Mouse (Mus musculus) liver, postnatal 0 days (tissue): Measurements from ENCODE around the gene Tigar. TPM values are rescaled to one million over a fixed set of nuclear protein-coding genes. Genes with fewer than 3 reads are reported as not detected.

ENCODE experiments used
- ATAC-seq: fragments of 200-750 bp; cut with Nextera tagmentation; 2 replicates; pipeline ENCODE4 v1.8.0; 2017; ENCODE audit warnings: mild to moderate bottlenecking, moderate library complexity
- DNase-seq: peaks from one replicate; pipeline ENCODE4 v3.0.0-alpha.2; 2016
- H3K27ac ChIP-seq: fragments of 300-500 bp; sonication (generic); 2 replicates; pipeline ENCODE4 v1.5.1; 2014; ENCODE audit warnings: antibody characterized with exemption, moderate library complexity, mild to moderate bottlenecking, low read depth
- H3K27me3 ChIP-seq: fragments of 300-500 bp; sonication (generic); 2 replicates; pipeline ENCODE4 v1.6.1; 2014; ENCODE audit warnings: low read length, control low read depth, mixed read lengths; ENCODE audit not compliant: insufficient read depth
- H3K36me3 ChIP-seq: fragments of 300-500 bp; sonication (generic); replicated peaks from 2 replicates; pipeline ENCODE4 v1.6.1; 2014; ENCODE audit warnings: mild to moderate bottlenecking, control low read depth, low read length, moderate library complexity, mixed read lengths; ENCODE audit not compliant: insufficient read depth
- H3K4me1 ChIP-seq: fragments of 300-500 bp; sonication (generic); 2 replicates; pipeline ENCODE4 v1.6.1; 2014; ENCODE audit warnings: antibody characterized with exemption, mild to moderate bottlenecking, control low read depth; ENCODE audit not compliant: insufficient read depth
- H3K4me2 ChIP-seq: fragments of 300-500 bp; sonication (generic); 2 replicates; pipeline ENCODE4 v1.6.1; 2014; ENCODE audit warnings: low read depth, mild to moderate bottlenecking, low read length, moderate library complexity, mixed read lengths
- H3K4me3 ChIP-seq: fragments of 300-500 bp; sonication (generic); 2 replicates; pipeline ENCODE4 v1.5.1; 2014; ENCODE audit warnings: low read depth, low read length
- H3K9ac ChIP-seq: fragments of 300-500 bp; sonication (generic); replicated peaks from 2 replicates; pipeline ENCODE4 v1.6.1; 2014; ENCODE audit warnings: mild to moderate bottlenecking, moderate library complexity
- H3K9me3 ChIP-seq: fragments of 300-500 bp; sonication (generic); 2 replicates; pipeline ENCODE4 v1.6.1; 2016; ENCODE audit warnings: mild to moderate bottlenecking, control low read depth, low read length, mixed read lengths
- CTCF ChIP-seq: sonication (generic); IDR thresholded peaks from 2 replicates; pipeline ENCODE4 v1.5.1; 2016; ENCODE audit warnings: antibody characterized with exemption, low read depth
- EP300 ChIP-seq: IDR thresholded peaks from 2 replicates; pipeline ENCODE4 v1.6.1; 2016; ENCODE audit warnings: antibody characterized with exemption, low read depth, mild to moderate bottlenecking
- WGBS: fragments of 180-500 bp; shearing (Covaris S2); extraction: QIAGEN DNeasy Blood & Tissue Kit; methylation state at CpG from one replicate; pipeline ENCODE4 v1.1.7; 2014; ENCODE audit not compliant: insufficient replicate concordance; 5-methylcytosine and 5-hydroxymethylcytosine counted together
- polyA plus RNA-seq: library from polyadenylated mRNA; unstranded; fragments of >200 nt; fragmentation: Nextera tagmentation; extraction: Ambion mirVana; gene quantifications from 2 replicates; pipeline ENCODE4 v1.2.1, GENCODE M21; 2015

The Tigar gene
- polyA plus RNA-seq, 1 experiment from 2014 or later = 1.2 TPM

DNA sequence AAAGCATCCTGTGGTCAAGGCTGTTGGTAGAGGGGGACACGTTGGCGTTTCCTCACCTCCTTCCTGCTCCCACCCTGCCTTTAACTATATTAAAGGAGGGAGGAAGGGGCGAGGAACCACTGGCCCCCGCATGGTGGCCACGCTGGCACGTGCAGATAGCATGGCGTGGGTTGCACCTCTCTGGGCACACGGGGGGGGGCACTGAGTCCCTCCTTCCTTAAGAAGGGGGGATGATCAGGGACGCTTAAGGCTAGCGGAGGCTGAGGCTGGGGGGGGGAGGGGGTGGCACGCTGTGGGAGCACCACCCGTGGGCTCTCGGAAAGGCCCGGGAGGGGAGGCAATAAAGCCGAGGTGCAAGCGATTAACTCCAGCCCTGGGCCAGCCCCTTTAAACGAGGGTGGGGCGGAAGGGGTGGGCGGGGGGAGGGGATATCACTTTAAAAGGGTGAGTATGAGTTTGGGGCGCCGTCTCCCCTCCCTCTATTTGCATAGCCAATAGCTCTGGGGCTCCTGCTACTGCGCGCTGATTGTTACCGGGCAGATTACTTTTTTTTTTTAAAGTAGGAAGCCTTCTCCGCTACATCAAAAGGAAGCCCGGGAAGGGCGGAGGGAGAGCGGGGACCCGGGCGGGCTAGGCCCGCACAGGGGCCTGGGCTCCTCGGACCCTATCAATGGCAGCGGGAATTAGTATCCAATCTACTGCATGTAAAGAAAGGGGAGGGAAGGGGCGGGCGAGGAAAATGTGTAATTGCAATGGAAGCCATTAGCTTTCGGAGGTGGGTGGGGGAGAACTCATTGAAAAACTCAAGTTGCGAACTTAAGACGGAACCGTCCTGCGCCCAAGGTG lies 43.0 kb upstream of the Tigar start, which contains the start of gene Ccnd2:
Ccnd2 (minus strand) TSS at position 88 of the 846 bp plus-strand sequence.
- Histone ChIP-seq H3K4me3 (peak within 1 kb of the TSS; percentile 71), H3K36me3 (no peaks in the 10 kb centered on the region), H3K4me1 (peaks cover 42% of the 10 kb centered on the region), H3K9me3 (no peaks in the 10 kb centered on the region), H3K27me3 (peaks cover 82% of the 10 kb centered on the region), H3K27ac (peak within 1 kb of the TSS; percentile 73), H3K9ac (peak within 1 kb of the TSS; percentile 41), H3K4me2 (peak within 1 kb of the TSS; percentile 96)
- DNase-seq (peak; percentile 62), ATAC-seq (peak; percentile 33)
- WGBS = 1% methylated on average over 39 of the region's 40 CpGs
- no peak for TF ChIP-seq EP300

DNA sequence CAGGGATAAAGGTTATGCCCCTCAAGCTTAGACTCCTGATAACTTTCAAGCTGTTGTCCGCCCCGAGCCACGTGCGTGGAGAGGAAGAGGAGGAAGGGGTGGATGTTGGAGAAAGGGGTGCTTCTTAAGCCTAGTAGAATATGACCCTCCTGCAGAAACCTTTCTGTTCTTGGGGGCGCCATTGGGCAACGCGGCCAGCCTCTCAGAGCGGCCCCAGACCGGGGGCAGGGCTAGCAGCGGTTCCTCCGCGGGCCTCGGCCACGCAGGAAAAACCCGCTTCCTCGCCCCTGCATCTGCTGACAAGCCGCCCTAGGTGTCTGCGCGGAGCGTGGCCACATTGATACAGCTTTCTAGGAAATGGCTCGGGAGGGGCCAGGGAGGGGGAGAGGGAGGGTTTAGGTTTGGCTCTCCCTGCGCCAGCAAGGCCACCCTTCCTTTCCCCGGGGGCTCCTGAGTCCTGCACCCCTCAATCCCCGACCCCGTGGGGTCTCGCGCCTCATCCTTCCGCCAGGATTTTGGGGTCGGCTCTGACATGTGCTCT lies 42.3 kb upstream of the Tigar start:
- Histone ChIP-seq H3K4me2 (peak overlapping the region; percentile 96), H3K27ac (peak overlapping the region; percentile 73), H3K4me3 (peak overlapping the region; percentile 71), H3K36me3 (no peaks in the 10 kb centered on the region), H3K4me1 (peaks cover 42% of the 10 kb centered on the region), H3K27me3 (peaks cover 75% of the 10 kb centered on the region), H3K9me3 (no peaks in the 10 kb centered on the region), H3K9ac (peak overlapping the region; percentile 41)
- TF ChIP-seq EP300 (no peak), CTCF (0 out of 2 replicates have a peak, but pooled peaks have one; percentile 25)
- peak; percentile 55 for DNase-seq
- ATAC-seq = peak; percentile 56
- under 1% methylated on average over 29 of the region's 29 CpGs for WGBS

DNA sequence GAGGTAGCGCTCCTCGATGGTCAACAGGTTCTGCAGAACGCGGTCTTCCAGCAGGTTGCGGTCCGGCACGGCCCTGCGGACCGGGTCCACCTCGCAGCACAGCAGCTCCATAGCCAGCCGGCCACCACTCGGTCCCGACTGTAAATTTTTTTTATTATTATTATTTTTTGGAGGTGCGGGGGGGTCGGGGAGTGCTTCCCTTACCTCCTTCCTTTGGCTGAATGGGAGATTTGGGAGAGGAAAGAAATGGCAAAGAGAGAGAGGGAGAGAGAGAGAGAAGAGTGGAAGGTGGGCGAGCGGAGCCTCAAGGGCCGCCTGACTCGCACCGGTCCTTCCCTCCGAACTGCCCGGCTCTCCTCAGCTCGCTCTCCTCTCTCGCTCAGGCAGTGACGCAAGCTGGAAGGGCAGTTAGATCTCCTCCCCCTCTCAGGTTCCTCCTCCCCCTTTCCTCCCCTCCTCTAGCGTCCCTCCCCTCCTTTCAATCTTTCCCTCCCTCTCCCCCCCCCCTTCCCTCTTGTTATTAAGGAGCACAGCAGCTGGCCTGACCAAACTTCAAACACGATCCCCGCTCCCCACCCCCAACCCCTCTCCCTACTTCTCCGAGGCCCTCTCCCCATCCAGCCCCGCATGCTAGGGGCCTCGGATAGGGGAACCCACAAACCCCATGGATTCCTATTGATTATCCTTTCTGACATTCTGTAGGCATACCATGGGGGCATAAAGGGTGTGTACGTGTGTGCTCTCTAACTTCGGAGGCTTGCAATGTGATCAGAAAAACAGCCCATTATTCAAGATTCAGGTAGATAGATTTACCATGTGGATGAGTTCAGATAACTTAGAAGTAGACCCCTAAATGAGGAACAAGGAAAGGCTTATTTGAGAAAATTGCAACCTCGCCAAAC lies 41.6 kb upstream of the Tigar start:
- DNase-seq = peak; percentile 71
- Histone ChIP-seq H3K9me3 (no peaks in the 10 kb centered on the region), H3K27ac (peak overlapping the region; percentile 73), H3K9ac (peak overlapping the region; percentile 66), H3K4me2 (peak overlapping the region; percentile 96), H3K27me3 (peaks cover 71% of the 10 kb centered on the region), H3K4me3 (peak overlapping the region; percentile 71), H3K36me3 (no peaks in the 10 kb centered on the region), H3K4me1 (peaks cover 42% of the 10 kb centered on the region)
- 2% methylated on average over 31 of the region's 34 CpGs for WGBS
- ATAC-seq = peak; percentile 64
- TF ChIP-seq EP300 = no peak
- no peak for TF ChIP-seq CTCF

DNA sequence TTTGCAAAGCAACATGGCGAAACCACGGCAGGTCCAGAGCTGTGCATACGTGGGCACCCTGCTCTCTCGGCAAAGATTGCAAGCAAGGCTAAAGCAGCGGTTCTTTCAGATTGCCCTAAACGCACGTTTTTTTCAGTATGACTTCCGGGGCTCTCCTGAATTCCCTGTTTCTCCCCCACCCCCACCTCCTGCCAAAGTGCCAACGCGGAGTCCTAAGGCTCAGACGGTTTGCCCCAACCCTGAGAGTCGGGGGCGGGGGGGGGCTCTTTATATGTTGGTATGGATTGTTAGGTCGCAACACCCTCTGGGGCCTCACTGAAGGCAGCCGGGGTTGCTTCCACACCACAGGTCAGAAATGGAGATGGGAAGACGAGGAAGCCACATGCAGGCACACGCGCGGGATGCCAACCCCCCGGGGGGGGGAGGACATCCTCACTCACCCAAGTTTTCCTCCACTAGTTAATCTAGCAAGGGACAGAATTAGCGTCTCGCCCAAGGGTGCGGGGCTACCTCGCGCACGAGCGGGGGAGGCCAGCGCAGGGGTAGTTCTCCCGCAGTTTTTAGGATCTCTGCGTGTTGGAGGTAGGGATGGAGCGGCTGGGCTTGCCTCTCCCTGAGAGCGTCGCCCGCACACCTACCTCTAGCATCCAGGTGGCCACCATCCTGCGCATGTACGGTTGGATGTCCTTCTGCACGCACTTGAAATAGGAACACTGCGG lies 40.7 kb upstream of the Tigar start:
- Histone ChIP-seq H3K36me3 (no peaks in the 10 kb centered on the region), H3K27me3 (peaks cover 63% of the 10 kb centered on the region), H3K4me1 (peaks cover 42% of the 10 kb centered on the region), H3K27ac (peak overlapping the region; percentile 51; the same call in 1 of the 2 replicates), H3K4me3 (peak overlapping the region; percentile 71), H3K9me3 (no peaks in the 10 kb centered on the region), H3K9ac (peak overlapping the region; percentile 66), H3K4me2 (peak overlapping the region; percentile 96)
- TF ChIP-seq CTCF = no peak
- no peak for TF ChIP-seq EP300
- 1% methylated on average over 38 of the region's 38 CpGs for WGBS
- DNase-seq (peak; percentile 40), ATAC-seq (no peak)

DNA sequence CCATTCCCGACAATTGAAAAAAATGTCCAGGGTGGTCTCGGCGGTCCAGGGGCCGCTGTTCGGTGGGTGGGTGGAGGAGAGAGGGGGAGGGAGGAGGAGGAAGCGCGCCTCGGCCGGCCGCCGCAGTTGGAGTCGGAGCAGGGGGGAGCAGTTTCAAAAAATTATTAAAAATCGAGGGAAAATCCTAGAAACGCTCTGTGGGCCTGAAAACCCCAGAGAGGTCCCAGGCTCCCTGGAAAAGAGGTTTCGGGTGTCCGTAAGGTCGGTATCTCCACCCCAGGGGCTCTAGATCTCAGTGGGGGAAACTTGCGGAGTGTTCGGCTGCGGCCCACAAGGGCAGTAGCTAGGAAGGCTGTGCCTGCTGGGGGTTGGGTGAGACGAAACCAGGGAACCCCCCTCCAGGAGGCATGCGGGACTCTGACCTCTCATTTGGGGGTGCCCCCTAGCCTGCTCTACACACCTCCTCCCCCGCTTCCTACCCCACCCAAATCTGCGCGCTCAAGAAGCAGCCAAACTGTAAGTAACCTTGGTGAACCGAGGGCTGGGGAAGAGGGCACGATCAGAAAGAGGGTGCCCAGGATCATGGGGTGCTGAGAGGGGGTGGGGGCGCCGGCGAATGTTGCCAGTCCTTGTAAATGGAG lies 40.1 kb upstream of the Tigar start:
- ATAC-seq = no peak
- Histone ChIP-seq H3K27me3 (peaks cover 57% of the 10 kb centered on the region), H3K9ac (peak overlapping the region; percentile 66), H3K4me3 (peak overlapping the region; percentile 71), H3K36me3 (no peaks in the 10 kb centered on the region), H3K4me2 (peak overlapping the region; percentile 96), H3K4me1 (peaks cover 38% of the 10 kb centered on the region), H3K9me3 (no peaks in the 10 kb centered on the region), H3K27ac (peak overlapping the region; percentile 51; the same call in 1 of the 2 replicates)
- no peak for TF ChIP-seq CTCF
- TF ChIP-seq EP300 = no peak
- peak; percentile 29 for DNase-seq
- under 1% methylated on average over 30 of the region's 30 CpGs for WGBS
